ENCODE assay signal across 25 mouse cellular contexts in the genomic region with DNA sequence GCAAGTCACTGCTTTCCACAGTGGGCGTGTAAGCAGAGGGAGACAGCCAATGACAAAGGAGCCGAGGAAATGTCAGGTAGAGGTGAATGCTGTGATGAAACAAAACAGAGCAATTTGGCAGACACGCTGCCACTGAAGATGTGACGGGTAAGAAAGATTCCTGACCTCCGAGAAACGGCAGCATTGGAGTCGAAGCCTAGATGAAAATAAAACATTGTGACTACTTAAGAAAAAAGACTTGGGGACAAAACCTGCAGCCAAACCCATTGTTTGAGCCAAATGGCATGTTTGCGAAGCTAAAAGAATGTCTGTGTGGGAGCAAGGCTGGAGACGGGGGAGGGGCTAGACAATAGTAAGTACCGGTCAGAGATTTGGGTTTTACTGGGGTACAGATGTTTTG.
"Had no signal": no experiment of that assay in that cellular context is flagged by ENCODE, and none has a peak within 500 bp of the region (broad histone marks: within the 10 kb centered on the region; RNA-seq: fewer than 3 reads in every experiment).

No protein-coding gene starts in this region.

- ATAC-seq: liver, embryonic 12.5 days had no signal

- DNase-seq: kidney, adult 11 months; kidney, adult 9 months; layer of hippocampus, adult 9-11 months; liver; lung, adult 18-20 months; lung, postnatal 10 days; lung, postnatal 36 days; midbrain, embryonic 14.5 days; right cerebral cortex, adult 18-20 months; right cerebral cortex, postnatal 14 days; right cerebral cortex, postnatal 4 days; thymus, adult 2 months; thymus, postnatal 14 days; thymus, postnatal 4 days had no signal

- H3K4me3 ChIP-seq: layer of hippocampus, adult 2 months; limb, embryonic 10.5 days; limb, embryonic 13.5 days; liver, embryonic 12.5 days; liver, embryonic 15.5 days; lung, embryonic 15.5 days; megakaryocyte, embryonic 14.5 days; midbrain, embryonic 10.5 days; neural tube, embryonic 12.5 days; neural tube, embryonic 15.5 days had no signal

- H3K27ac ChIP-seq: layer of hippocampus, adult 2 months; limb, embryonic 10.5 days; limb, embryonic 13.5 days; liver, embryonic 12.5 days; liver, embryonic 15.5 days; lung, embryonic 15.5 days; midbrain, embryonic 10.5 days; neural tube, embryonic 12.5 days; neural tube, embryonic 15.5 days; stomach, postnatal 0 days had no signal

- H3K9me3 ChIP-seq: limb, embryonic 10.5 days; limb, embryonic 13.5 days; liver, embryonic 12.5 days; liver, embryonic 15.5 days; lung, embryonic 15.5 days; midbrain, embryonic 10.5 days; neural tube, embryonic 12.5 days; neural tube, embryonic 15.5 days had no signal

- H3K27me3 ChIP-seq: limb, embryonic 13.5 days; liver, embryonic 12.5 days; liver, embryonic 15.5 days; lung, embryonic 15.5 days; megakaryocyte, embryonic 14.5 days; neural tube, embryonic 12.5 days; neural tube, embryonic 15.5 days had no signal

- H3K4me2 ChIP-seq: limb, embryonic 13.5 days; liver, embryonic 12.5 days; liver, embryonic 15.5 days; lung, embryonic 15.5 days; neural tube, embryonic 12.5 days; neural tube, embryonic 15.5 days had no signal

- H3K4me1 ChIP-seq: limb, embryonic 10.5 days; limb, embryonic 13.5 days; liver, embryonic 12.5 days; megakaryocyte, embryonic 14.5 days; neural tube, embryonic 12.5 days; neural tube, embryonic 15.5 days had no signal

- H3K9ac ChIP-seq: limb, embryonic 13.5 days; liver, embryonic 12.5 days; liver, embryonic 15.5 days; lung, embryonic 15.5 days; neural tube, embryonic 12.5 days; neural tube, embryonic 15.5 days had no signal

- H3K36me3 ChIP-seq: limb, embryonic 10.5 days; limb, embryonic 13.5 days; liver, embryonic 12.5 days; liver, embryonic 15.5 days; lung, embryonic 15.5 days; midbrain, embryonic 10.5 days; neural tube, embryonic 12.5 days; neural tube, embryonic 15.5 days had no signal
